ENCODE assay signal across 11 mouse cellular contexts in the genomic region with DNA sequence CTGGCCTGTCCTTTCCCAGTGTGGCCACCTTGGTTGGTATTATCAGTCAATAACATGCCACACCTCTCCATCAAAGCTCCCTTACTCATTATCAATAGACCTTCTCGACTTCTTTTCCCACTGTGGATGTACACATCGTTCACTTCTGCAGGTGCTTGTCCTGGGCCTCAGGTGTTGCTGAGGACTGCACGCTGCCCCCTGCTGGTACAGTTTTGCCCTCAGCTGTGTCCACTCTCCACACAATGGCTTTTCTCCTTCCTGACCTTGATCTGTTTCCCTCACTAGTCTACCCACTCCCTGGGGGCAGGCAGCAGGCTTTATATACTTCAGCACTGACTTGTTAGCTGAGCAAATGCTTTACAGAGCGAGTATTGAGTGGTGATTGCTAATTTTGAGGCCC. TPM values are rescaled to one million over a fixed set of nuclear protein-coding genes. Genes with fewer than 3 reads are reported as not detected.
A peak's percentile ranks its signal among the peaks of the same experiment; 100 is the strongest.
DNase-seq lines count a peak whose midpoint lies in the region; ATAC-seq and TF ChIP-seq lines count a peak whose summit lies in the region.
"Had no signal": no experiment of that assay in that cellular context is flagged by ENCODE, and none has a peak within 500 bp of the region (broad histone marks: within the 10 kb centered on the region; RNA-seq: fewer than 3 reads in every experiment).

No protein-coding gene starts in this region.

- H3K9me3 ChIP-seq in kidney, postnatal 0 days (replicated peaks; ENCODE audit: low read length) = no peaks in the 10 kb centered on the region
- H3K9me3 ChIP-seq in kidney, embryonic 16.5 days (ENCODE audit: low read length) = no peaks in the 10 kb centered on the region
- H3K9me3 ChIP-seq: midbrain, embryonic 12.5 days had no signal

- no peaks in the 10 kb centered on the region for H3K36me3 ChIP-seq in kidney, postnatal 0 days (ENCODE audit: insufficient read depth, low read length)
- no peaks in the 10 kb centered on the region for H3K36me3 ChIP-seq in kidney, embryonic 16.5 days (ENCODE audit: insufficient read depth, low read length)
- H3K36me3 ChIP-seq in spleen, adult 2 months (ENCODE audit: control insufficient read depth, insufficient read depth, low read length) = peaks cover 38% of the 10 kb centered on the region
- H3K36me3 ChIP-seq: midbrain, embryonic 12.5 days had no signal

- no peaks in the 10 kb centered on the region for H3K4me1 ChIP-seq in kidney, postnatal 0 days (replicated peaks; ENCODE audit: insufficient read depth, low read length)
- no peaks in the 10 kb centered on the region for H3K4me1 ChIP-seq in kidney, embryonic 16.5 days (ENCODE audit: insufficient read depth, low read length)
- H3K4me1 ChIP-seq in spleen, adult 2 months (ENCODE audit: control insufficient read depth, insufficient read depth, insufficient read length) = peaks cover 15% of the 10 kb centered on the region; the same call in 1 of the 2 replicates
- H3K4me1 ChIP-seq: midbrain, embryonic 12.5 days had no signal

- TF ChIP-seq CTCF in kidney, postnatal 0 days (IDR thresholded peaks at IDR 0.05; ENCODE audit: low read depth) = peak; percentile 66
- TF ChIP-seq CTCF in spleen, adult 2 months (IDR thresholded peaks at IDR 0.05; ENCODE audit: extremely low read depth, insufficient read depth, insufficient read length, insufficient replicate concordance) = peak; percentile 67; the same call in 1 of the 2 replicates

- peak; percentile 33 for DNase-seq in kidney, postnatal 0 days (ENCODE audit: low spot score)
- peak; percentile 39 for DNase-seq in T-cell, adult 2 months (ENCODE audit: low spot score)
- DNase-seq in induced T-regulatory cell, adult 2 months (ENCODE audit: low read depth) = peak; percentile 76
- peak in 1 of 2 experiments; percentile 73 for DNase-seq in spleen, adult 2 months (ENCODE audit: low read depth in 1 of 2, low spot score in 2 of 2)
- DNase-seq in urinary bladder, postnatal 36 days (ENCODE audit: low spot score in 2 of 2) = no peak
- no peak for DNase-seq in left cerebral cortex, adult 11 months (ENCODE audit: low spot score)
- DNase-seq in layer of hippocampus, postnatal 36 days = no peak

- H3K4me2 ChIP-seq in kidney, postnatal 0 days (ENCODE audit: low read length) = no peak overlapping the region
- no peak overlapping the region for H3K4me2 ChIP-seq in kidney, embryonic 16.5 days (replicated peaks; ENCODE audit: low read depth, low read length)
- H3K4me2 ChIP-seq: midbrain, embryonic 12.5 days had no signal

- H3K27ac ChIP-seq in kidney, postnatal 0 days = no peak overlapping the region
- no peak overlapping the region for H3K27ac ChIP-seq in kidney, embryonic 16.5 days (ENCODE audit: low read length)
- H3K27ac ChIP-seq in spleen, adult 2 months (ENCODE audit: insufficient read depth, low read length) = 0 out of 2 replicates have a peak overlapping the region, but pooled peaks have one; percentile 51
- H3K27ac ChIP-seq: midbrain, embryonic 12.5 days had no signal

- WGBS in kidney, postnatal 0 days = 39% methylated on average over 4 of the region's 4 CpGs
- WGBS in kidney, embryonic 16.5 days = 39% methylated on average over 4 of the region's 4 CpGs
- 50% methylated on average over 4 of the region's 4 CpGs for WGBS in spleen, adult 2 months

- H3K9ac ChIP-seq in kidney, postnatal 0 days (ENCODE audit: low read depth, low read length) = no peak overlapping the region
- H3K9ac ChIP-seq in kidney, embryonic 16.5 days (replicated peaks; ENCODE audit: low read length) = no peak overlapping the region
- H3K9ac ChIP-seq: midbrain, embryonic 12.5 days had no signal

- no peaks in the 10 kb centered on the region for H3K27me3 ChIP-seq in kidney, postnatal 0 days (ENCODE audit: insufficient read depth, low read length)
- no peaks in the 10 kb centered on the region for H3K27me3 ChIP-seq in kidney, embryonic 16.5 days (ENCODE audit: insufficient read depth, low read length)
- no peaks in the 10 kb centered on the region for H3K27me3 ChIP-seq in spleen, adult 2 months (ENCODE audit: control insufficient read depth, insufficient read depth, low read length)
- H3K27me3 ChIP-seq: midbrain, embryonic 12.5 days had no signal

- H3K4me3 ChIP-seq in kidney, postnatal 0 days (replicated peaks; ENCODE audit: low read depth, low read length) = no peak overlapping the region
- no peak overlapping the region for H3K4me3 ChIP-seq in kidney, embryonic 16.5 days (ENCODE audit: low read length)
- H3K4me3 ChIP-seq in spleen, adult 2 months (ENCODE audit: extremely low read depth, insufficient read depth, insufficient read length) = peak overlapping the region; percentile 89
- H3K4me3 ChIP-seq: midbrain, embryonic 12.5 days had no signal

- no peak for ATAC-seq in kidney, postnatal 0 days (replicated peaks; ENCODE audit: low FRiP score, low read depth)
- ATAC-seq in kidney, embryonic 16.5 days (ENCODE audit: low FRiP score, low TSS enrichment) = no peak

- TF ChIP-seq POLR2A in spleen, adult 2 months (IDR thresholded peaks at IDR 0.05; ENCODE audit: low read depth, low read length) = no peak; the same call in 1 of the 2 replicates

RNA-seq across cellular contexts. Expression of a gene that starts 1.8 kb away (rescaled TPM):
- polyA plus RNA-seq in kidney, postnatal 0 days (2015; fragmentation: Nextera tagmentation; extraction: Ambion mirVana) = 5.9 and 6.0 TPM in 2 replicates
- 2.6 and 3.3 TPM in 2 replicates for polyA plus RNA-seq in kidney, embryonic 16.5 days (2015; fragmentation: Nextera tagmentation; extraction: Ambion mirVana)
- polyA plus RNA-seq in spleen, adult 2 months (2012; rRNA removed) = 1,846 and 1,869 TPM in 2 replicates
- 1 to 10 TPM in 1 of 2 experiments, under 1 TPM in 1; 0.87 to 1.3 TPM for total RNA-seq in layer of hippocampus, postnatal 36 days (2021)

RNA-seq across cellular contexts. Expression of a gene that starts 19.8 kb away (rescaled TPM):
- 13.6 and 14.3 TPM in 2 replicates for polyA plus RNA-seq in kidney, postnatal 0 days (2015; fragmentation: Nextera tagmentation; extraction: Ambion mirVana)
- polyA plus RNA-seq in kidney, embryonic 16.5 days (2015; fragmentation: Nextera tagmentation; extraction: Ambion mirVana) = 7.8 and 8.4 TPM in 2 replicates
- 1,025 and 1,109 TPM in 2 replicates for polyA plus RNA-seq in spleen, adult 2 months (2012; rRNA removed)
- 1 to 10 TPM; 1.3 TPM for total RNA-seq in layer of hippocampus, postnatal 36 days (2021)

RNA-seq across cellular contexts. Expression of a gene that starts 28.4 kb away (rescaled TPM):
- 48.2 and 49.7 TPM in 2 replicates for polyA plus RNA-seq in kidney, postnatal 0 days (2015; fragmentation: Nextera tagmentation; extraction: Ambion mirVana)
- 31.6 and 37.9 TPM in 2 replicates for polyA plus RNA-seq in kidney, embryonic 16.5 days (2015; fragmentation: Nextera tagmentation; extraction: Ambion mirVana)
- polyA plus RNA-seq in spleen, adult 2 months (2012; rRNA removed) = 5,504 and 8,483 TPM in 2 replicates
- total RNA-seq in layer of hippocampus, postnatal 36 days (2021) = 1 to 10 TPM; 1.6 to 1.9 TPM

RNA-seq across cellular contexts. Expression of a gene that starts 39.6 kb away (rescaled TPM):
- polyA plus RNA-seq in kidney, postnatal 0 days (2015; fragmentation: Nextera tagmentation; extraction: Ambion mirVana) = 0.06 TPM in 1 of 2 replicates, not detected in the other
- 0.04 TPM in 1 of 2 replicates, not detected in the other for polyA plus RNA-seq in kidney, embryonic 16.5 days (2015; fragmentation: Nextera tagmentation; extraction: Ambion mirVana)
- polyA plus RNA-seq in spleen, adult 2 months (2012; rRNA removed) = 11.4 and 13.5 TPM in 2 replicates
- total RNA-seq in layer of hippocampus, postnatal 36 days (2021) = not detected
- total RNA-seq: adrenal gland, adult 18-20 months had no signal
- polyA plus RNA-seq: midbrain, embryonic 12.5 days; stomach, embryonic 14.5 days had no signal

RNA-seq across cellular contexts. Expression of a gene that starts 47.1 kb away (rescaled TPM):
- 0.11 and 0.18 TPM in 2 replicates for polyA plus RNA-seq in kidney, postnatal 0 days (2015; fragmentation: Nextera tagmentation; extraction: Ambion mirVana)
- polyA plus RNA-seq in kidney, embryonic 16.5 days (2015; fragmentation: Nextera tagmentation; extraction: Ambion mirVana) = 0.14 and 0.27 TPM in 2 replicates
- 318 and 334 TPM in 2 replicates for polyA plus RNA-seq in spleen, adult 2 months (2012; rRNA removed)
- total RNA-seq in layer of hippocampus, postnatal 36 days (2021) = under 1 TPM in 1 of 2 experiments, not detected in 1; 0.47 TPM
- polyA plus RNA-seq: midbrain, embryonic 12.5 days had no signal

Comparison
In these comparisons a context has a peak if more than half of its experiments do, and no peak if none do; other contexts are left out.
1. DNase-seq: peak in kidney, postnatal 0 days (single experiment), T-cell, adult 2 months (single experiment) and induced T-regulatory cell, adult 2 months (single experiment); none in urinary bladder, postnatal 36 days (0 of 2), left cerebral cortex, adult 11 months (single experiment) and layer of hippocampus, postnatal 36 days (0 of 2).
2. RNA of a gene that starts 1.8 kb away (polyA plus RNA-seq): 1,846 to 1,869 TPM in spleen, adult 2 months; 5.9 to 6.0 TPM in kidney, postnatal 0 days and 2.6 to 3.3 TPM in kidney, embryonic 16.5 days; every median in the first group is over 100 times any median in the second.
3. RNA of a gene that starts 19.8 kb away (polyA plus RNA-seq): 1,025 to 1,109 TPM in spleen, adult 2 months; 13.6 to 14.3 TPM in kidney, postnatal 0 days and 7.8 to 8.4 TPM in kidney, embryonic 16.5 days; every median in the first group is over 10 times any median in the second.
4. RNA of a gene that starts 28.4 kb away (polyA plus RNA-seq): 5,504 to 8,483 TPM in spleen, adult 2 months; 48.2 to 49.7 TPM in kidney, postnatal 0 days and 31.6 to 37.9 TPM in kidney, embryonic 16.5 days; every median in the first group is over 100 times any median in the second.